Mouse (Mus musculus): ENCODE data around the gene Hist1h2ai. TPM values are rescaled to one million over a fixed set of nuclear protein-coding genes. Genes with fewer than 3 reads are reported as not detected.
"Not testable (repeated sequence)": the region's sequence is repeated elsewhere in the genome, so short reads cannot be mapped to it uniquely, and the experiment has no call there.

Gene Hist1h2ai
- polyA plus RNA-seq, 1 experiment from 2014 or later: not detected

DNA sequence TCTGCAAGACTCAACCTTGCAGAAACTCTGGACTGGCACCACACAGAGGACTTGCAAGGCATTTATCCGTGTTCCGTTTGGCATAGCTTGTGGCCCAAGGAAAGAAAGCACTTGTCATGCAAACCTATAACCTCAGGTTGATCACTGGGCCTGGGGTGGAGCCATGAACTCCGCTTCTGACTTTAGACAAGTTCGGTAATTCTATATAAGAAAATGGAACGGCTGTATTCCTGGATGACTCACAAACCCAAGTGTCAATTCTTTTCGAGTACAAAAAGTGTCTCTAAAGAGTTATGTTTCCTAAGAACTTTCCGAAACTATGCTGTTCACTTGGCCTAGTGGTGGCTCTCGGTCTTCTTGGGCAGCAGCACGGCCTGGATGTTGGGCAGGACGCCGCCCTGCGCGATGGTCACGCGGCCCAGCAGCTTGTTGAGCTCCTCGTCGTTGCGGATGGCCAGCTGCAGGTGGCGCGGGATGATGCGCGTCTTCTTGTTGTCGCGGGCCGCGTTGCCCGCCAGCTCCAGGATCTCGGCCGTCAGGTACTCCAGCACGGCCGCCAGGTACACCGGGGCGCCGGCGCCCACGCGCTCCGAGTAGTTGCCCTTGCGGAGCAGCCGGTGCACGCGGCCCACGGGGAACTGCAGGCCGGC lies 5.0 kb downstream of the Hist1h2ai start:
- WGBS (ENCODE audit: missing documents): 9% methylated on average over 7 of the region's 44 CpGs
- H3K4me3 ChIP-seq (ENCODE audit: inconsistent target): peak overlapping the region; percentile 6; the same call in 1 of the 2 replicates
- H3K79me2 ChIP-seq (ENCODE audit: inconsistent target): not testable (repeated sequence)

GRCm38 (mm10) chr13:21721757-21722372 lies 5.6 kb downstream of the Hist1h2ai start, which contains the start of gene Hist1h2bm:
TSS of gene Hist1h2bm (plus strand) at chr13:21722044.
- 0% methylated on average over 23 of the region's 37 CpGs for WGBS (ENCODE audit: missing documents)
- H3K36me3 ChIP-seq (ENCODE audit: inconsistent target); H3K79me2 ChIP-seq (ENCODE audit: inconsistent target): not testable (repeated sequence)
- Histone ChIP-seq H3K4me3 (ENCODE audit: inconsistent target) (peak within 1 kb of the TSS; percentile 6; the same call in 1 of the 2 replicates), H3K27ac (peak within 1 kb of the TSS; percentile 65)

More for the DNA sequence above, 5.0 kb downstream of the Hist1h2ai start:
- H3K27ac ChIP-seq: peak overlapping the region; percentile 65
- H3K36me3 ChIP-seq (ENCODE audit: inconsistent target): not testable (repeated sequence)

GRCm38 (mm10) chr13:21722373-21722925 lies 6.2 kb downstream of the Hist1h2ai start:
- no peak overlapping the region for H3K4me3 ChIP-seq (ENCODE audit: inconsistent target)
- no peaks in the 10 kb centered on the region for H3K36me3 ChIP-seq (ENCODE audit: inconsistent target)
- H3K27ac ChIP-seq: peak overlapping the region; percentile 35
- 14% methylated on average over 6 of the region's 11 CpGs for WGBS (ENCODE audit: missing documents)
- no peaks in the 10 kb centered on the region for H3K79me2 ChIP-seq (ENCODE audit: inconsistent target)

DNA sequence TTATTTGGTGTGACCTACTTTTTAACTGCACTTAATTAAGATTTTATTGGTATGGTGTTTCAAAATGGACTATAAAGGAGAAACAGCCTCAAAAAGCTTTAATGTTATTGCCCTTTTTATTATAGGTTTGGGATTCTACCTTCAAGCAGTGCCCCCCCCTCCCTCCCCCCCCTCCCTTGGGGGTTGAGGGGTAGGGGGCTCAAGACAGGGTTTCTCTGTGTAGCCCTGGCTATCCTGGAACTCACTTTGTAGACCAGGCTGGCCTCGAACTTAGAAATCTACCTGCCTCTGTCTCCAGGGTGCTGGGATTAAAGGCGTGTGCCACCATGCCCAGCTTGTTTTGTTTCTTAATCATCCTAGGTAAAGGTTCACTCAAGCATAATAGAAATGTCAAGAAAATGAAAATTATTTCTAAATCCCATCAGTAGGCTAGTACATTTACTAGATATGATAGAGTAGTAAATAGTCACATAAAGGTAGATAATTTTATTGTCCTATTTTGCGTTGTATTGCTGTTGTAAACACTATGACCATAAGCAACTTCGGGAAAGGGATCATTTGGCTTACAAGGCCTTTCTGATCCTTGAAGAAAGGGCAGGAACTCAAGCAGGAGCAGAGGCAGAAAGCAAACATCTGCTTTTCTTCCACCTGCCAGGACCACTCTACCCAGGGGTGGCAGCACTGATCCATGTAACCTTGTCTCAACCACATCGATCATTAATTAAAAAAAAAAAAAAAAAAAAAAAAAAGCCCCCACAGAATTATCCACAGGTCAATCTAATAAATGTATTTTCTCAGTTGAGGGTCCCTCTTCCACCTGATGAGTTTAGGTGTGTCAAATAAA lies 7.0 kb downstream of the Hist1h2ai start:
- peak overlapping the region; percentile 35 for H3K27ac ChIP-seq
- no peaks in the 10 kb centered on the region for H3K79me2 ChIP-seq (ENCODE audit: inconsistent target)
- WGBS (ENCODE audit: missing documents): 60% methylated on average over 5 of the region's 5 CpGs
- no peak overlapping the region for H3K4me3 ChIP-seq (ENCODE audit: inconsistent target)
- H3K36me3 ChIP-seq (ENCODE audit: inconsistent target): no peaks in the 10 kb centered on the region

DNA sequence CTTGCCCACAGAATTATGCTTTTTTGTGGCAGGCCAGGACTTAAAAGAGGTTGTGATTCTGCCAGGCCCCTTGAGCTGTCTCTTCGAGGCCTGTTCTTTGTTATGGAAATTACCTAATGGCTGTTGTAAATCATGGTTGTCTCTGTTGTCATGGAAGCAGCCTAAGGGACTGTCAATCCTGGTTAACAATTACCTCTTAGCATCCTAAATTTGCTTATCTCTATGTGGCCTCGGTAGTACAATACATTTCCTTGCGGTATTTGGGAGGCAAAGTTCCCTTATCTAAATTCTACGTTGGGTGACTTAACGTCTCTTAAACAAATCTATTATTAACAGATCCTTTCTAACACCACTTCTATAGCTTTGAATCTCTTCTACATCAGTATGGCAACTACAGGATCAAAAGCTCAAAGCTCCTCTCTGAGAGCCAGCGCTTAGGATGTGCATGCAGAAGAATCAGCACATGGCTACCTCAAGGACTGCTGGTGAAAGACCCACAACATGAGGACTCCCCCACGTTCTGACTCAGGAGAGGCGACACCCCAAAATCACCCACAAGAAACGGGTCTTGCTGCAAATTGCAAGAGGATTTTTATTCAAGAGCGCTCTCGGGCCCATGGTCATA lies 11.8 kb downstream of the Hist1h2ai start:
- no peak overlapping the region for H3K27ac ChIP-seq
- no peaks in the 10 kb centered on the region for H3K79me2 ChIP-seq (ENCODE audit: inconsistent target)
- no peak overlapping the region for H3K4me3 ChIP-seq (ENCODE audit: inconsistent target)
- WGBS (ENCODE audit: missing documents): 82% methylated on average over 8 of the region's 11 CpGs
- no peaks in the 10 kb centered on the region for H3K36me3 ChIP-seq (ENCODE audit: inconsistent target)

DNA sequence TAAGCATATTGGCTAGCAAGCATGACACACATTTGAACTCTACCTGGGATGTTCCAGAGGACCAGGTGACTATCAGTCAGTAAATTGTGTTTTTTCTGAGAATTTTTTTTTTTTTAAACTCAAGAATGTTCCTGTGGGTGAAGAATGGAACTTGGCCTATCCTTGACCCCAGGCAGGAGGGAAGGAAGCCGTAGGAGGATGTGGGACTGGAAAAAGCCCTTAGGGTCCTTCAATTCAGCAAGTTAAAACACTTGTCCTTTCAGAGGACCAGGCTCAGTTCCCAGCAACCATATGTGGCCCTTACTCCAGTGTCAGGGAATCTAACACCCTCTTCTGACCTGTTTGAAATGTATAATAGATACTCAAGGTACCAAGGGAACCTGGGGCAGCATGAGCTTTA lies 13.3 kb downstream of the Hist1h2ai start:
- WGBS (ENCODE audit: missing documents): 100% methylated on average over 1 of the region's 1 CpGs
- Histone ChIP-seq H3K79me2 (ENCODE audit: inconsistent target) (no peaks in the 10 kb centered on the region), H3K27ac (no peak overlapping the region), H3K36me3 (ENCODE audit: inconsistent target) (no peaks in the 10 kb centered on the region), H3K4me3 (ENCODE audit: inconsistent target) (no peak overlapping the region)

GRCm38 (mm10) chr13:21733466-21733865 lies 17.2 kb downstream of the Hist1h2ai start:
- no peak overlapping the region for H3K27ac ChIP-seq
- no peaks in the 10 kb centered on the region for H3K79me2 ChIP-seq (ENCODE audit: inconsistent target)
- 87% methylated on average over 5 of the region's 5 CpGs for whole genome bisulfite sequencing (ENCODE audit: missing documents)
- H3K4me3 ChIP-seq (ENCODE audit: inconsistent target): no peak overlapping the region
- H3K36me3 ChIP-seq (ENCODE audit: inconsistent target): no peaks in the 10 kb centered on the region

DNA sequence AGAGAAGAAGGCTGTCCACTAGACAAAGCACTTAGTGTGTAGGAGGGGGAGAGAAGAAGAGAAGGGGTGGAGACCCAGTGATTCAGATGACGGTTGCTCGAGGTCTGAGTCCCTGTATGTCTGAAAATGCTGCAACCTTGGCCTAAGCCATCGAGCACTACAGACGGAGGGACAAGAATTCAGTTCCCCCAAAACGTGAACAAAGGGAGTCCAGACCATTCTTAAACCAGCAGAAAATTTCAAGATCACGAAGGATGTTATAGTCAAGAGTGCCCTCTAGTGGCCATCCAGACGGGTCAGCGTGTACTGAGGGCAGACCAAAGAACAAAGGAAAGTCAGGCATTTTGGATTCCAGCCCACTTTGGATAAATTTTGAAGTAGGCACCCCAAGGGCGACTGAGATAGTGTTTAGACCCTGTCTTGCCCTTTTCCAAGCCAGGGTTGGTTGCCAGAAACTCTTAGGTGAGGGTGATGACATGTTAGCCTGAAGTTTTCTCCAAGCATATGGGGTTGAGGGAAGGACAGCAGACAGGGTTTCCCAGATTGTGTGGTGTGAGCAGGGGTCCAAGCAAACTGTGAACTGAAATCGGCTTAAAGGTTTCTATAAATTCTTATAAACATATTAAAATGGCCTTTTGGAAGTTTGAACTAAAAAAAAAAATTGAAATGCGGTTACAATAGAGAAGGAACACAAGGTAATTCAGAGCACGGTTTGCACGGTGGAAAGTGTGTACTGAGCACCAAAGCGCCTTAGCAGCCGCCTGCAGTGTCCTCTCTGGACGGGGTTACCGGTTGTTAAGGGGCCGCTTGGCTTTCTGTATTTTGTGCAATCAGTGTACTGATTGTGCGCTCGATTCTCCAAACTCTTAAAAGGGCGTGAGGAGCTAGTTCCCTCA lies 18.0 kb downstream of the Hist1h2ai start:
- H3K4me3 ChIP-seq (ENCODE audit: inconsistent target): peak overlapping the region; percentile 25
- no peaks in the 10 kb centered on the region for H3K36me3 ChIP-seq (ENCODE audit: inconsistent target)
- H3K27ac ChIP-seq: peak overlapping the region; percentile 75
- H3K79me2 ChIP-seq (ENCODE audit: inconsistent target): no peaks in the 10 kb centered on the region
- 2% methylated on average over 21 of the region's 21 CpGs for WGBS (ENCODE audit: missing documents)

GRCm38 (mm10) chr13:21734906-21735767 lies 18.9 kb downstream of the Hist1h2ai start, which contains the start of gene Hist1h4j:
TSS of gene Hist1h4j (plus strand) at chr13:21735064.
- 1% methylated on average over 31 of the region's 56 CpGs for WGBS (ENCODE audit: missing documents)
- H3K27ac ChIP-seq: peak within 1 kb of the TSS; percentile 75
- not testable (repeated sequence) for H3K36me3 ChIP-seq (ENCODE audit: inconsistent target); H3K79me2 ChIP-seq (ENCODE audit: inconsistent target)
- H3K4me3 ChIP-seq (ENCODE audit: inconsistent target): peak within 1 kb of the TSS; percentile 25

GRCm38 (mm10) chr13:21745006-21745405 lies 28.8 kb downstream of the Hist1h2ai start:
- Histone ChIP-seq H3K79me2 (ENCODE audit: inconsistent target) (peaks cover 33% of the 10 kb centered on the region), H3K4me3 (ENCODE audit: inconsistent target) (no peak overlapping the region), H3K27ac (no peak overlapping the region), H3K36me3 (ENCODE audit: inconsistent target) (no peaks in the 10 kb centered on the region)
- 70% methylated on average over 1 of the region's 1 CpGs for WGBS (ENCODE audit: missing documents)

DNA sequence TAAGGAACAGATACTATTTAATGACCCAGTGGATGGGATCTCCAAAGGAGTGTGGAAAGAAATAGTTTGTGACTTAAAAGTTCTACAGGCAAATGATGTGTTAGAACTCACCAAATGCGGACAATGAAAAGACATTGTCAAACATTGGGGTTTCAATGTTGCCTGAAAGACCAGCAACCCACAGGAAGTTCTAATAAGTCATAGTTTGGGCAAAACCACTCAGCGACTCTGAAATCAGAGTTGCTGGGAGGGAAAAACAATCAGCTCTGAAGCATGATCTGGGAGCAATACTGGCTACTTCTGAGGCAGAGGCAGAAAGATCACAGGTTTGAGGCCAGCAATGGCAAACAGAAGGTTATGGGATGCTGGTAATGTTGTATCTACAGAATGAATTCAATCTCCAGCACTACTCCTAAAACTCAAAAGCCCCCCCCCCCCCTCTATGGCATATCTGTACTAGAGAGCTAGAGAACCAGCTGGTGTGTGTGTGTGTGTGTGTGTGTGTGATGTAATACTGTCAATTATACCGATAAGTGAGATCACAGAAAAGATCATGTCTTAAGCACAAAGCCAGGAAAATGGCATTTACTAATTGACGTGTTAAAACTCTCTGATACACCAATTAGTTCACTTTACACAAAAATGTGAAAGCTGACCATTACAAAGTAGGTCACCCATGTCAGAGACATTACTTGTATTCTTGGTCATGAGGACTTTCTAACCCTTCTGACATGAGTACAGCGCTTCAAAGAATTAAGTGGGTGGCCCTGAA lies 33.4 kb downstream of the Hist1h2ai start:
- H3K4me3 ChIP-seq (ENCODE audit: inconsistent target): peak overlapping the region; percentile 43
- WGBS (ENCODE audit: missing documents): 11% methylated on average over 4 of the region's 5 CpGs

More for the DNA sequence above, 33.4 kb downstream of the Hist1h2ai start:
- peak overlapping the region; percentile 40 for H3K27ac ChIP-seq
- H3K36me3 ChIP-seq (ENCODE audit: inconsistent target): no peaks in the 10 kb centered on the region
- H3K79me2 ChIP-seq (ENCODE audit: inconsistent target): peaks cover 35% of the 10 kb centered on the region

Data from macrophage (primary cell).